ENCODE assay signal across 9 mouse cellular contexts in the genomic region with DNA sequence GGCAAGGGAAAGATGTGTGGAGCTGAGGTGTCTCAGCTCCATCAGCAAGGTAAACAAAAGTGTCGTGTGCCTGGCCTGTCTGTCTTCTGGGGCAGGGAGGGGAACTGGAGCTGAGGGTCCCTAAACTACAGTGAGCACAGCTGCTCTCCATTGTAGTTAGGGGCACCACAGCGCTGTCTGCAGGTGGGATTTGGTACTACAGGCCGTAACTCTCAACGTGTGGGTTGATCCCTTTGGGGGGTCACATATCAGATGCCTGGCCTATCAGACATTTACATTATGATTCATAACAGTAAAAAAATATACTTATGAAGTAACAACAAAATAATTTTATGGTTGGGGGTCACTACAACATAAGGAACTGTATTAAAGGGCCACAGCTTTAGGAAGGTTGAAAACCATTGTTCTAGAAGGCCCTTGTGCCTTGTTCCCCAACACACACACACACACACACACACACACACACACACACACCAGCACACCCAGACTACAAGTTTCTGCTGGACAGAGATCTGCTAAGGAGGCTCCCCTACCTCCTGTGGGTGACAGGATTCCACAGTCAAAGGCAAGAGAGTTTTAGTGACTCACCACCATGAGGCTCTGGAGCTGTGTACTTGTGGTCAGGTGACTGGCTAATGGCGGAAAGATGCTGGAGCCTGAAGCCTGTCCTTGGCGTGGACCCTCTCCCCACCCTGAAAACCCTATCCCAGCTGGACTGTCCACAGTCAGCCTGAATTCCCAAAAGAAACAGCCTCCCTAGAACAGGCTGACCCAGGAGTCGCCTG. TPM values are rescaled to one million over a fixed set of nuclear protein-coding genes. Genes with fewer than 3 reads are reported as not detected.
DNase-seq lines count a peak whose midpoint lies in the region; ATAC-seq and TF ChIP-seq lines count a peak whose summit lies in the region.
"Had no signal": no experiment of that assay in that cellular context is flagged by ENCODE, and none has a peak within 500 bp of the region (broad histone marks: within the 10 kb centered on the region; RNA-seq: fewer than 3 reads in every experiment).

No protein-coding gene starts in this region.

- H3K9me3 ChIP-seq in liver, embryonic 14.5 days (ENCODE audit: control insufficient read depth, low read length): no peaks in the 10 kb centered on the region
- H3K9me3 ChIP-seq in MEL (replicated peaks; ENCODE audit: insufficient read depth, low read length): no peaks in the 10 kb centered on the region

- H3K36me3 ChIP-seq in liver, embryonic 14.5 days (replicated peaks; ENCODE audit: control insufficient read depth, insufficient read depth, low read depth): no peaks in the 10 kb centered on the region
- H3K36me3 ChIP-seq in MEL (ENCODE audit: control insufficient read depth in 1 of 2, insufficient read depth in 2 of 2, low read length in 2 of 2): peaks cover 0 to 29% of the 10 kb centered on the region in 2 experiments; a peak in 2 of 4 replicates

- peak; percentile 83 for TF ChIP-seq CTCF in liver, embryonic 14.5 days (IDR thresholded peaks at IDR 0.05; ENCODE audit: low read depth)
- TF ChIP-seq CTCF in MEL (IDR thresholded peaks at IDR 0.05 in 2 of 3, conservative IDR thresholded peaks at IDR 0.05 in 1 of 3; ENCODE audit: control insufficient read depth in 1 of 3, insufficient read depth in 1 of 3, low read depth in 2 of 3, low read length in 3 of 3, poor library complexity in 1 of 3, severe bottlenecking in 1 of 3): no peak
- 0 out of 2 replicates have a peak, but pooled peaks have one; percentile 6 for TF ChIP-seq CTCF in olfactory bulb, adult 2 months (IDR thresholded peaks at IDR 0.05; ENCODE audit: insufficient read depth, low read depth, low read length)

- H3K4me3 ChIP-seq in liver, embryonic 14.5 days (ENCODE audit: insufficient read depth in 1 of 2, low read depth in 2 of 2, low read length in 2 of 2): no peak overlapping the region
- no peak overlapping the region for H3K4me3 ChIP-seq in MEL (ENCODE audit: control insufficient read depth in 1 of 2, insufficient read depth in 1 of 2, low read depth in 2 of 2, low read length in 2 of 2)
- no peak overlapping the region for H3K4me3 ChIP-seq in olfactory bulb, adult 2 months (ENCODE audit: insufficient read depth, low read depth, low read length)

- H3K79me2 ChIP-seq in MEL (ENCODE audit: control insufficient read depth, insufficient read depth, low read length, poor library complexity): no peaks in the 10 kb centered on the region; the same call in 1 of the 2 replicates

- peaks cover 7 to 24% of the 10 kb centered on the region in 2 experiments; a peak in 3 of 4 replicates for H3K4me1 ChIP-seq in liver, embryonic 14.5 days (replicated peaks; ENCODE audit: control insufficient read depth in 2 of 2, insufficient read depth in 2 of 2, low read length in 1 of 2)
- H3K4me1 ChIP-seq in MEL (ENCODE audit: control insufficient read depth in 1 of 2, insufficient read depth in 2 of 2, low read length in 2 of 2): peaks cover 35 to 46% of the 10 kb centered on the region in 2 experiments
- H3K4me1 ChIP-seq in olfactory bulb, adult 2 months (ENCODE audit: control insufficient read depth, insufficient read depth, low read length): peaks cover 24% of the 10 kb centered on the region

- H3K4me2 ChIP-seq in liver, embryonic 14.5 days (ENCODE audit: low read depth): no peak overlapping the region

- 48% methylated on average over 7 of the region's 7 CpGs for WGBS in liver, embryonic 14.5 days (ENCODE audit: insufficient replicate concordance)
- 75% methylated on average over 7 of the region's 7 CpGs for WGBS in olfactory bulb, adult 2 months

- no peaks in the 10 kb centered on the region for H3K27me3 ChIP-seq in liver, embryonic 14.5 days (ENCODE audit: control insufficient read depth, insufficient read depth, low read length)
- H3K27me3 ChIP-seq in MEL (ENCODE audit: control insufficient read depth in 1 of 2, insufficient read depth in 2 of 2, low read length in 2 of 2): no peaks in the 10 kb centered on the region

- no peak for TF ChIP-seq EP300 in liver, embryonic 14.5 days (IDR thresholded peaks at IDR 0.05; ENCODE audit: low read depth)
- no peak for TF ChIP-seq EP300 in MEL (IDR thresholded peaks at IDR 0.05; ENCODE audit: low read depth in 1 of 2, low read length in 2 of 2)

- TF ChIP-seq POLR2A in MEL (IDR thresholded peaks at IDR 0.05; ENCODE audit: control insufficient read depth in 1 of 2, insufficient read depth in 1 of 2, low read depth in 1 of 2, low read length in 2 of 2, poor library complexity in 1 of 2): no peak
- TF ChIP-seq POLR2A in olfactory bulb, adult 2 months (IDR thresholded peaks at IDR 0.05; ENCODE audit: insufficient read depth, low read depth, low read length): no peak

- DNase-seq in embryo, embryonic 10.5 days (ENCODE audit: low spot score): peak; percentile 35
- no peak for DNase-seq in embryo, embryonic 9.5 days (ENCODE audit: extremely low spot score)
- DNase-seq in liver, embryonic 14.5 days (ENCODE audit: low read depth in 3 of 3, low spot score in 3 of 3): no peak
- DNase-seq in liver (no peak), MEL (ENCODE audit: low read depth, low spot score) (peak; percentile 91)
- DNase-seq in adrenal gland, postnatal 25 days: no peak
- no peak for DNase-seq in frontal cortex, postnatal 10 days (ENCODE audit: low spot score in 2 of 2)
- DNase-seq: kidney, postnatal 4 days had no signal

- no peak for TF ChIP-seq RAD21 in MEL (IDR thresholded peaks at IDR 0.05; ENCODE audit: low read depth, low read length)

- no peak overlapping the region for H3K27ac ChIP-seq in liver, embryonic 14.5 days
- peak overlapping the region; percentile 71 for H3K27ac ChIP-seq in MEL (ENCODE audit: control insufficient read depth, low read depth, low read length)
- H3K27ac ChIP-seq in olfactory bulb, adult 2 months (ENCODE audit: insufficient read depth, low read depth, low read length): no peak overlapping the region

- ATAC-seq in liver, embryonic 14.5 days (ENCODE audit: insufficient read depth): no peak

- H3K9ac ChIP-seq in liver, embryonic 14.5 days (replicated peaks): no peak overlapping the region
- peak overlapping the region; percentile 51 for H3K9ac ChIP-seq in MEL (ENCODE audit: control insufficient read depth, low read depth, low read length, poor library complexity, severe bottlenecking)

TF ChIP-seq in MEL, 35 proteins besides CTCF, POLR2A, EP300 and RAD21:
- TF ChIP-seq GATA1 (IDR thresholded peaks at IDR 0.05; ENCODE audit: low read depth, low read length) (peak; percentile 58), TAL1 (IDR thresholded peaks at IDR 0.05; ENCODE audit: low read length) (no peak)

RNA-seq across cellular contexts. Expression of gene Adssl1, which starts 7.4 kb away (rescaled TPM):
- 3.7 and 5.4 TPM in 2 replicates for polyA plus RNA-seq in liver, embryonic 14.5 days (2012; rRNA removed)
- 7.6 and 8.5 TPM in 2 replicates for polyA plus RNA-seq in liver, embryonic 14.5 days (2014; fragmentation: Nextera tagmentation; extraction: Ambion mirVana)
- total RNA-seq in MEL (2012; rRNA removed): 36.0 and 58.2 TPM in 2 replicates
- polyA plus RNA-seq in MEL (2012; ENCODE audit: insufficient read depth in 1 of 2, insufficient read length in 2 of 2, low read depth in 1 of 2, low replicate concordance in 2 of 2, missing spikeins in 1 of 2): 10 to 100 TPM in 1 of 2 experiments, not detected in 1; 63.9 TPM
- polyA plus RNA-seq in olfactory bulb, adult 2 months (2012; ENCODE audit: insufficient read depth, insufficient read length, low replicate concordance, missing spikeins): not detected in 2 replicates
- total RNA-seq in adrenal gland, postnatal 25 days (2021): 17.8 and 21.0 TPM in 2 replicates

RNA-seq across cellular contexts. Expression of gene Siva1, which starts 17.2 kb away (rescaled TPM):
- 64.0 and 70.6 TPM in 2 replicates for polyA plus RNA-seq in liver, embryonic 14.5 days (2012; rRNA removed)
- polyA plus RNA-seq in liver, embryonic 14.5 days (2014; fragmentation: Nextera tagmentation; extraction: Ambion mirVana): 157 and 165 TPM in 2 replicates
- 591 and 659 TPM in 2 replicates for total RNA-seq in MEL (2012; rRNA removed)
- polyA plus RNA-seq in MEL (2012; ENCODE audit: insufficient read depth in 1 of 2, insufficient read length in 2 of 2, low read depth in 1 of 2, low replicate concordance in 2 of 2, missing spikeins in 1 of 2): 100 to 1,000 TPM in 1 of 2 experiments, not detected in 1; 531 TPM
- polyA plus RNA-seq in olfactory bulb, adult 2 months (2012; ENCODE audit: insufficient read depth, insufficient read length, low replicate concordance, missing spikeins): not detected in 2 replicates
- 34.8 and 46.0 TPM in 2 replicates for total RNA-seq in adrenal gland, postnatal 25 days (2021)

RNA-seq across cellular contexts. Expression of gene Inf2, which starts 38.7 kb away (rescaled TPM):
- 4.8 and 6.2 TPM in 2 replicates for polyA plus RNA-seq in liver, embryonic 14.5 days (2012; rRNA removed)
- 2.0 and 2.1 TPM in 2 replicates for polyA plus RNA-seq in liver, embryonic 14.5 days (2014; fragmentation: Nextera tagmentation; extraction: Ambion mirVana)
- 23.2 and 26.1 TPM in 2 replicates for total RNA-seq in MEL (2012; rRNA removed)
- 100 to 1,000 TPM in 1 of 2 experiments, 10 to 100 TPM in 1; 55.7 to 122 TPM for polyA plus RNA-seq in MEL (2012; ENCODE audit: insufficient read depth in 1 of 2, insufficient read length in 2 of 2, low read depth in 1 of 2, low replicate concordance in 2 of 2, missing spikeins in 1 of 2)
- polyA plus RNA-seq in olfactory bulb, adult 2 months (2012; ENCODE audit: insufficient read depth, insufficient read length, low replicate concordance, missing spikeins): not detected in 2 replicates
- 32.6 and 34.1 TPM in 2 replicates for total RNA-seq in adrenal gland, postnatal 25 days (2021)

RNA-seq across cellular contexts. Expression of gene Akt1, which starts 47.4 kb away (rescaled TPM):
- 33.6 and 41.2 TPM in 2 replicates for polyA plus RNA-seq in liver, embryonic 14.5 days (2012; rRNA removed)
- polyA plus RNA-seq in liver, embryonic 14.5 days (2014; fragmentation: Nextera tagmentation; extraction: Ambion mirVana): 9.9 and 17.2 TPM in 2 replicates
- 289 and 322 TPM in 2 replicates for total RNA-seq in MEL (2012; rRNA removed)
- polyA plus RNA-seq in MEL (2012; ENCODE audit: insufficient read depth in 1 of 2, insufficient read length in 2 of 2, low read depth in 1 of 2, low replicate concordance in 2 of 2, missing spikeins in 1 of 2): 100 to 1,000 TPM; 764 to 827 TPM
- polyA plus RNA-seq in olfactory bulb, adult 2 months (2012; ENCODE audit: insufficient read depth, insufficient read length, low replicate concordance, missing spikeins): not detected in 2 replicates
- 395 and 413 TPM in 2 replicates for total RNA-seq in adrenal gland, postnatal 25 days (2021)

RNA-seq across cellular contexts. Expression of gene Zbtb42, which starts 51.3 kb away (rescaled TPM):
- polyA plus RNA-seq in liver, embryonic 14.5 days (2012; rRNA removed): 0.69 and 0.74 TPM in 2 replicates
- polyA plus RNA-seq in liver, embryonic 14.5 days (2014; fragmentation: Nextera tagmentation; extraction: Ambion mirVana): 0.64 and 1.1 TPM in 2 replicates
- 4.5 and 7.6 TPM in 2 replicates for total RNA-seq in MEL (2012; rRNA removed)
- 10 to 100 TPM in 1 of 2 experiments, not detected in 1; 11.4 TPM for polyA plus RNA-seq in MEL (2012; ENCODE audit: insufficient read depth in 1 of 2, insufficient read length in 2 of 2, low read depth in 1 of 2, low replicate concordance in 2 of 2, missing spikeins in 1 of 2)
- polyA plus RNA-seq in olfactory bulb, adult 2 months (2012; ENCODE audit: insufficient read depth, insufficient read length, low replicate concordance, missing spikeins): not detected in 2 replicates
- total RNA-seq in adrenal gland, postnatal 25 days (2021): 7.9 and 12.8 TPM in 2 replicates

Comparison
In these comparisons a context has a peak if more than half of its experiments do, and no peak if none do; other contexts are left out.
1. DNase-seq: peak in embryo, embryonic 10.5 days (single experiment) and MEL (single experiment); none in embryo, embryonic 9.5 days (single experiment), liver, embryonic 14.5 days (0 of 3), liver (single experiment), adrenal gland, postnatal 25 days (single experiment) and frontal cortex, postnatal 10 days (0 of 2).
2. CTCF ChIP-seq: peak in liver, embryonic 14.5 days (single experiment) and olfactory bulb, adult 2 months (single experiment); none in MEL (0 of 3).